Mouse (Mus musculus): ENCODE data around the gene Mpst. TPM values are rescaled to one million over a fixed set of nuclear protein-coding genes. Genes with fewer than 3 reads are reported as not detected.

Mpst gene
- polyA plus RNA-seq (2012; rRNA removed): 92.9 and 135 TPM in 2 replicates

GRCm38 (mm10) chr15:78406293-78406934, at the start of gene Mpst:
TSS of gene Mpst (plus strand) at chr15:78406416.
- under 1% methylated on average over 40 of the region's 40 CpGs for WGBS
- DNase-seq (ENCODE audit: low read depth, low spot score): no peak

GRCm38 (mm10) chr15:78365916-78366315, 40.3 kb upstream of the Mpst start:
- WGBS: 12% methylated on average over 2 of the region's 2 CpGs
- no peak for DNase-seq (ENCODE audit: low read depth, low spot score)

GRCm38 (mm10) chr15:78366875-78367274, 39.3 kb upstream of the Mpst start:
- WGBS: 44% methylated on average over 8 of the region's 8 CpGs
- no peak for DNase-seq (ENCODE audit: low read depth, low spot score)

GRCm38 (mm10) chr15:78367811-78368210, 38.4 kb upstream of the Mpst start:
- 65% methylated on average over 3 of the region's 3 CpGs for WGBS
- no peak for DNase-seq (ENCODE audit: low read depth, low spot score)

- WGBS: 4% methylated on average over 8 of the region's 8 CpGs
- DNase-seq (ENCODE audit: low read depth, low spot score): no peak
These were observed 37.3 kb upstream of the Mpst start for GRCm38 (mm10) chr15:78368926-78369346.

- 87% methylated on average over 1 of the region's 1 CpGs for WGBS
- DNase-seq (ENCODE audit: low read depth, low spot score): no peak
These were observed 36.6 kb upstream of the Mpst start for GRCm38 (mm10) chr15:78369641-78370040.

GRCm38 (mm10) chr15:78372796-78373195, 33.4 kb upstream of the Mpst start:
- WGBS: 20% methylated on average over 3 of the region's 3 CpGs
- DNase-seq (ENCODE audit: low read depth, low spot score): no peak

- WGBS: 44% methylated on average over 3 of the region's 3 CpGs
These were observed 32.0 kb upstream of the Mpst start for GRCm38 (mm10) chr15:78374204-78374603.

GRCm38 (mm10) chr15:78377859-78378258, 28.4 kb upstream of the Mpst start:
- no peak for DNase-seq (ENCODE audit: low read depth, low spot score)
- WGBS: 87% methylated on average over 10 of the region's 10 CpGs

More at GRCm38 (mm10) chr15:78374204-78374603, 32.0 kb upstream of the Mpst start:
- no peak for DNase-seq (ENCODE audit: low read depth, low spot score)

GRCm38 (mm10) chr15:78378556-78378955, 27.7 kb upstream of the Mpst start:
- no peak for DNase-seq (ENCODE audit: low read depth, low spot score)
- 72% methylated on average over 10 of the region's 10 CpGs for WGBS

GRCm38 (mm10) chr15:78380208-78380607, 26.0 kb upstream of the Mpst start:
- WGBS: 83% methylated on average over 2 of the region's 2 CpGs
- no peak for DNase-seq (ENCODE audit: low read depth, low spot score)

GRCm38 (mm10) chr15:78380741-78381140, 25.5 kb upstream of the Mpst start:
- 79% methylated on average over 4 of the region's 4 CpGs for WGBS
- DNase-seq (ENCODE audit: low read depth, low spot score): no peak

GRCm38 (mm10) chr15:78382115-78382514, 24.1 kb upstream of the Mpst start:
- DNase-seq (ENCODE audit: low read depth, low spot score): no peak
- 68% methylated on average over 4 of the region's 4 CpGs for WGBS

- WGBS: 43% methylated on average over 11 of the region's 11 CpGs
- DNase-seq (ENCODE audit: low read depth, low spot score): no peak
These were observed 22.6 kb upstream of the Mpst start for GRCm38 (mm10) chr15:78383450-78384219.

GRCm38 (mm10) chr15:78384220-78385116, 21.7 kb upstream of the Mpst start:
- DNase-seq (ENCODE audit: low read depth, low spot score): no peak
- 39% methylated on average over 7 of the region's 7 CpGs for WGBS

GRCm38 (mm10) chr15:78385564-78385963, 20.7 kb upstream of the Mpst start:
- 97% methylated on average over 1 of the region's 1 CpGs for WGBS
- DNase-seq (ENCODE audit: low read depth, low spot score): no peak

GRCm38 (mm10) chr15:78390855-78391254, 15.4 kb upstream of the Mpst start:
- 77% methylated on average over 3 of the region's 3 CpGs for whole genome bisulfite sequencing
- DNase-seq (ENCODE audit: low read depth, low spot score): no peak

- no peak for DNase-seq (ENCODE audit: low read depth, low spot score)
- 34% methylated on average over 8 of the region's 8 CpGs for WGBS
These were observed 10.7 kb upstream of the Mpst start, which contains the start of gene Tex33 for GRCm38 (mm10) chr15:78395478-78395962. TSS of gene Tex33 (minus strand) at chr15:78395912.

GRCm38 (mm10) chr15:78401345-78401744, 4.9 kb upstream of the Mpst start:
- DNase-seq (ENCODE audit: low read depth, low spot score): no peak
- 66% methylated on average over 6 of the region's 6 CpGs for WGBS

- no peak for DNase-seq (ENCODE audit: low read depth, low spot score)
- WGBS: 28% methylated on average over 4 of the region's 4 CpGs
These were observed 4.3 kb upstream of the Mpst start for GRCm38 (mm10) chr15:78401921-78402320.
